Mouse (Mus musculus) lung, postnatal 0 days (tissue): ENCODE measurements at regions not wholly inside any gene's neighbourhood (a gene's known extent, or its start where the extent isn't known, plus 50 kb on each side); places are given as distances from the start of the nearest gene placed in this dataset.

ENCODE experiments used
- ATAC-seq: fragments of 200-750 bp; cut with Nextera tagmentation; 2 replicates; pipeline ENCODE4 v1.8.0; 2017; ENCODE audit warnings: moderate library complexity
- DNase-seq: peaks from one replicate; pipeline ENCODE4 v3.0.0-alpha.2; 2016; ENCODE audit warnings: low spot score
- H3K27ac ChIP-seq: fragments of 300-500 bp; sonication (generic); 2 replicates; pipeline ENCODE4 v1.5.1; 2014; ENCODE audit warnings: antibody characterized with exemption, mild to moderate bottlenecking, low read length, mixed read lengths
- H3K27me3 ChIP-seq: fragments of 300-500 bp; sonication (generic); replicated peaks from 2 replicates; pipeline ENCODE4 v1.6.1; 2014; ENCODE audit warnings: low read length, mixed read lengths; ENCODE audit not compliant: insufficient read depth
- H3K36me3 ChIP-seq: fragments of 300-500 bp; sonication (generic); 2 replicates; pipeline ENCODE4 v1.6.1; 2014; ENCODE audit warnings: low read length, mixed read lengths; ENCODE audit not compliant: insufficient read depth
- H3K4me1 ChIP-seq: fragments of 300-500 bp; sonication (generic); 2 replicates; pipeline ENCODE4 v1.6.1; 2014; ENCODE audit warnings: antibody characterized with exemption, low read depth, low read length, mixed read lengths; ENCODE audit not compliant: insufficient read depth
- H3K4me2 ChIP-seq: fragments of 300-500 bp; sonication (generic); replicated peaks from 2 replicates; pipeline ENCODE4 v1.6.1; 2014; ENCODE audit warnings: low read depth, mild to moderate bottlenecking, low read length, moderate library complexity, mixed read lengths
- H3K4me3 ChIP-seq: fragments of 300-500 bp; sonication (generic); 2 replicates; pipeline ENCODE4 v1.5.1; 2014; ENCODE audit warnings: low read depth, low read length
- H3K9ac ChIP-seq: fragments of 300-500 bp; sonication (generic); replicated peaks from 2 replicates; pipeline ENCODE4 v1.6.1; 2014; ENCODE audit warnings: low read depth, mild to moderate bottlenecking
- H3K9me3 ChIP-seq: fragments of 300-500 bp; sonication (generic); 2 replicates; pipeline ENCODE4 v1.6.1; 2016; ENCODE audit warnings: low read length, mixed read lengths
- CTCF ChIP-seq: IDR thresholded peaks from 2 replicates; pipeline ENCODE4 v1.5.1; 2016; ENCODE audit warnings: antibody characterized with exemption, mild to moderate bottlenecking
- EP300 ChIP-seq: IDR thresholded peaks from 2 replicates; pipeline ENCODE4 v1.6.1; 2016; ENCODE audit warnings: antibody characterized with exemption, mild to moderate bottlenecking, control low read depth
- WGBS: fragments of 180-500 bp; shearing (Covaris S2); extraction: QIAGEN DNeasy Blood & Tissue Kit; methylation state at CpG from one replicate; pipeline ENCODE4 v1.1.7; 2014; 5-methylcytosine and 5-hydroxymethylcytosine counted together

- TF ChIP-seq CTCF (no peak), EP300 (no peak)
- ATAC-seq: no peak
- Histone ChIP-seq H3K4me3 (no peak overlapping the region), H3K4me1 (no peaks in the 10 kb centered on the region), H3K4me2 (no peak overlapping the region), H3K9ac (no peak overlapping the region), H3K27me3 (no peaks in the 10 kb centered on the region), H3K27ac (no peak overlapping the region), H3K36me3 (no peaks in the 10 kb centered on the region), H3K9me3 (no peaks in the 10 kb centered on the region)
- DNase-seq: no peak
- 66% methylated on average over 5 of the region's 5 CpGs for WGBS
These were observed 152.9 kb upstream of the Zic3 start for GRCm38 (mm10) chrX:57869648-57870047.

GRCm38 (mm10) chrX:57916705-57917104 lies 105.8 kb upstream of the Zic3 start:
- no peak for DNase-seq
- Histone ChIP-seq H3K4me3 (no peak overlapping the region), H3K27ac (no peak overlapping the region), H3K4me1 (no peaks in the 10 kb centered on the region), H3K4me2 (no peak overlapping the region), H3K9ac (no peak overlapping the region), H3K9me3 (no peaks in the 10 kb centered on the region), H3K36me3 (no peaks in the 10 kb centered on the region), H3K27me3 (peaks cover 12% of the 10 kb centered on the region; the same call in 1 of the 2 replicates)
- TF ChIP-seq CTCF (no peak), EP300 (no peak)
- 21% methylated on average over 11 of the region's 11 CpGs for WGBS
- no peak for ATAC-seq

- H3K27me3 ChIP-seq: peaks cover 16% of the 10 kb centered on the region
- TF ChIP-seq EP300 (no peak), CTCF (no peak)
- no peak overlapping the region for H3K4me2 ChIP-seq
- H3K36me3 ChIP-seq: no peaks in the 10 kb centered on the region
- H3K4me3 ChIP-seq: no peak overlapping the region
- ATAC-seq: no peak
- WGBS: 15% methylated on average over 21 of the region's 21 CpGs
- no peak overlapping the region for H3K27ac ChIP-seq
- no peaks in the 10 kb centered on the region for H3K9me3 ChIP-seq
- H3K4me1 ChIP-seq: no peaks in the 10 kb centered on the region
- no peak overlapping the region for H3K9ac ChIP-seq
- no peak for DNase-seq
These were observed 104.9 kb upstream of the Zic3 start for GRCm38 (mm10) chrX:57917441-57918145.

- TF ChIP-seq CTCF: no peak
- TF ChIP-seq EP300: no peak
- Histone ChIP-seq H3K4me3 (no peak overlapping the region), H3K36me3 (no peaks in the 10 kb centered on the region), H3K9me3 (no peaks in the 10 kb centered on the region), H3K27me3 (peaks cover 18% of the 10 kb centered on the region), H3K27ac (no peak overlapping the region), H3K4me2 (no peak overlapping the region), H3K4me1 (no peaks in the 10 kb centered on the region), H3K9ac (no peak overlapping the region)
- ATAC-seq (no peak), DNase-seq (no peak)
- 12% methylated on average over 25 of the region's 25 CpGs for WGBS
These were observed 104.1 kb upstream of the Zic3 start for GRCm38 (mm10) chrX:57918181-57919115.

GRCm38 (mm10) chrX:57919886-57920285 lies 102.6 kb upstream of the Zic3 start:
- H3K27me3 ChIP-seq: peaks cover 20% of the 10 kb centered on the region
- no peak overlapping the region for H3K9ac ChIP-seq

GRCm38 (mm10) chrX:57920376-57920775 lies 102.1 kb upstream of the Zic3 start:
- no peak overlapping the region for H3K27ac ChIP-seq
- H3K4me1 ChIP-seq: no peaks in the 10 kb centered on the region
- H3K9ac ChIP-seq: no peak overlapping the region
- no peaks in the 10 kb centered on the region for H3K36me3 ChIP-seq
- 20% methylated on average over 18 of the region's 18 CpGs for WGBS
- H3K4me3 ChIP-seq: peak overlapping the region; percentile 33; the same call in 1 of the 2 replicates
- ATAC-seq (no peak), DNase-seq (no peak)
- peaks cover 20% of the 10 kb centered on the region for H3K27me3 ChIP-seq
- no peaks in the 10 kb centered on the region for H3K9me3 ChIP-seq
- H3K4me2 ChIP-seq: peak overlapping the region; percentile 52
- TF ChIP-seq CTCF (no peak), EP300 (no peak)

More at GRCm38 (mm10) chrX:57919886-57920285, 102.6 kb upstream of the Zic3 start:
- TF ChIP-seq CTCF (no peak), EP300 (no peak)
- no peaks in the 10 kb centered on the region for H3K36me3 ChIP-seq
- 12% methylated on average over 16 of the region's 17 CpGs for WGBS
- no peak overlapping the region for H3K27ac ChIP-seq
- no peaks in the 10 kb centered on the region for H3K9me3 ChIP-seq
- H3K4me1 ChIP-seq: no peaks in the 10 kb centered on the region
- ATAC-seq (no peak), DNase-seq (peak; percentile 6)
- peak overlapping the region; percentile 52 for H3K4me2 ChIP-seq
- peak overlapping the region; percentile 33 for H3K4me3 ChIP-seq
